Mouse (Mus musculus) heart, postnatal 0 days (tissue): ENCODE results near the gene Nol3. TPM values are rescaled to one million over a fixed set of nuclear protein-coding genes. Genes with fewer than 3 reads are reported as not detected.
A peak's percentile ranks its signal among the peaks of the same experiment; 100 is the strongest.
"Not testable (repeated sequence)": the region's sequence is repeated elsewhere in the genome, so short reads cannot be mapped to it uniquely, and the experiment has no call there.

Experiments
- ATAC-seq: fragments of 200-750 bp; cut with Nextera tagmentation; 2 replicates; pipeline ENCODE4 v1.8.0; 2017; ENCODE audit warnings: low read depth, moderate number of reproducible peaks, moderate library complexity; ENCODE audit not compliant: insufficient read depth
- DNase-seq: peaks from one replicate; pipeline ENCODE4 v3.0.0-alpha.2; 2016; ENCODE audit warnings: low spot score
- H3K27ac ChIP-seq: fragments of 300-500 bp; sonication (generic); 2 replicates; pipeline ENCODE4 v1.5.1; 2014; ENCODE audit warnings: low read depth, mild to moderate bottlenecking
- H3K27me3 ChIP-seq: fragments of 300-500 bp; sonication (generic); 2 replicates; pipeline ENCODE4 v1.6.1; 2014; ENCODE audit warnings: low read length, mixed read lengths; ENCODE audit not compliant: control insufficient read depth, insufficient read depth
- H3K36me3 ChIP-seq: fragments of 300-500 bp; sonication (generic); replicated peaks from 2 replicates; pipeline ENCODE4 v1.6.1; 2014; ENCODE audit warnings: low read length, mixed read lengths; ENCODE audit not compliant: control insufficient read depth, insufficient read depth
- H3K4me1 ChIP-seq: fragments of 300-500 bp; sonication (generic); 2 replicates; pipeline ENCODE4 v1.6.1; 2014; ENCODE audit warnings: antibody characterized with exemption; ENCODE audit not compliant: control insufficient read depth, insufficient read depth
- H3K4me2 ChIP-seq: fragments of 300-500 bp; sonication (generic); 2 replicates; pipeline ENCODE4 v1.6.1; 2014; ENCODE audit warnings: low read depth, mild to moderate bottlenecking, low read length, moderate library complexity
- H3K4me3 ChIP-seq: fragments of 300-500 bp; sonication (generic); 2 replicates; pipeline ENCODE4 v1.5.1; 2014; ENCODE audit warnings: low read depth, low read length
- H3K9ac ChIP-seq: fragments of 300-500 bp; sonication (generic); replicated peaks from 2 replicates; pipeline ENCODE4 v1.6.1; 2014; ENCODE audit warnings: low read depth, low read length, mixed read lengths
- H3K9me3 ChIP-seq: fragments of 300-500 bp; sonication (generic); replicated peaks from 2 replicates; pipeline ENCODE4 v1.6.1; 2016; ENCODE audit warnings: low read length; ENCODE audit not compliant: control insufficient read depth
- CTCF ChIP-seq: IDR thresholded peaks from 2 replicates; pipeline ENCODE4 v1.5.1; 2016; ENCODE audit warnings: antibody characterized with exemption, control low read depth, low read depth
- EP300 ChIP-seq: IDR thresholded peaks from 2 replicates; pipeline ENCODE4 v1.6.1; 2016; ENCODE audit warnings: antibody characterized with exemption, low read depth
- WGBS: fragments of 180-500 bp; shearing (Covaris S2); extraction: QIAGEN DNeasy Blood & Tissue Kit; methylation state at CpG from one replicate; pipeline ENCODE4 v1.1.7; 2014; 5-methylcytosine and 5-hydroxymethylcytosine counted together
- polyA plus RNA-seq: library from polyadenylated mRNA; unstranded; fragments of >200 nt; fragmentation: Nextera tagmentation; extraction: Ambion mirVana; gene quantifications from 2 replicates; pipeline ENCODE4 v1.2.1, GENCODE M21; 2015
- total RNA-seq: library from RNA; depleted of rRNA; stranded (reverse); fragments of >200 nt; gene quantifications from 2 replicates; pipeline ENCODE4 v1.2.3, GENCODE M21; 2014; ENCODE audit warnings: low replicate concordance; rRNA removed

Gene Nol3
- total RNA-seq (6.8 and 13.2 TPM in 2 replicates), polyA plus RNA-seq (9.8 and 10.0 TPM in 2 replicates)

DNA sequence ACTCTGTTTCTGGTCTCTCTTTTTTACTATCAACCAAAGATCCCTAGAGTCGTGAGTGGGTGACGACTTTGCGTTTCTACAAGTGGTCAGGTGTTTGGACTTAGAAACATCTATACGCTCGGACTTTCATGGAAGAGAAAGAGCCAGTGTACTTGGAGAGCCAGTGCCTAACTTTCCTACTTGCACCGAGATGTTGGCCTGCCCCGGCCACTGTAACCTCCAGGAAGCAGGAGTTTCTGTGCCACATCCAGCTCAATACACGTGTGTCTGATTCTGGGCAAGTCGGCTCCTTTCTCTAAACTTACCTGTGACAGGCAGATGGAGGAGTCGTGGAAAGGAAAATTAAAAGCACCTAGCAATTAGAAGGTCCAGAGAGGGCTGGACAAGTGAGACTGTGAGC, at the start of gene Nol3:
Gene Nol3 (plus strand): TSS at position 301 of the 400 bp plus-strand sequence.
- Histone ChIP-seq H3K4me2 (peak within 1 kb of the TSS; percentile 80), H3K4me1 (peaks cover 21% of the 10 kb centered on the region), H3K27me3 (peaks cover 73% of the 10 kb centered on the region), H3K36me3 (no peaks in the 10 kb centered on the region), H3K9me3 (no peaks in the 10 kb centered on the region), H3K4me3 (peak within 1 kb of the TSS; percentile 50), H3K27ac (no peak within 1 kb of the TSS), H3K9ac (no peak within 1 kb of the TSS; the same call in 1 of the 2 replicates)
- ATAC-seq (no peak), DNase-seq (no peak)
- WGBS = 5% methylated on average over 10 of the region's 10 CpGs
- TF ChIP-seq CTCF = no peak
- no peak for TF ChIP-seq EP300

- no peak overlapping the region for H3K4me3 ChIP-seq
- H3K27me3 ChIP-seq = no peaks in the 10 kb centered on the region
- no peak for TF ChIP-seq EP300
- TF ChIP-seq CTCF = no peak
- WGBS = 76% methylated on average over 12 of the region's 12 CpGs
- H3K36me3 ChIP-seq = peaks cover 28% of the 10 kb centered on the region
- no peak overlapping the region for H3K27ac ChIP-seq
- H3K4me2 ChIP-seq = no peak overlapping the region
- no peak overlapping the region for H3K9ac ChIP-seq
- no peak for DNase-seq
- no peak for ATAC-seq
- H3K9me3 ChIP-seq = no peaks in the 10 kb centered on the region
- H3K4me1 ChIP-seq = no peaks in the 10 kb centered on the region
Observed at GRCm38 (mm10) chr8:105231503-105232320, 44.2 kb upstream of the Nol3 start.

- H3K4me2 ChIP-seq, H3K4me3 ChIP-seq, DNase-seq, H3K9ac ChIP-seq, H3K27ac ChIP-seq, H3K4me1 ChIP-seq, H3K9me3 ChIP-seq, H3K27me3 ChIP-seq, ATAC-seq: not testable (repeated sequence)
- WGBS = 92% methylated on average over 4 of the region's 4 CpGs
- H3K36me3 ChIP-seq = peaks cover 28% of the 10 kb centered on the region
Observed at GRCm38 (mm10) chr8:105232321-105232693, 43.6 kb upstream of the Nol3 start.

GRCm38 (mm10) chr8:105233126-105233935, 42.6 kb upstream of the Nol3 start:
- Histone ChIP-seq H3K4me1 (no peaks in the 10 kb centered on the region), H3K27ac (no peak overlapping the region), H3K9me3 (no peaks in the 10 kb centered on the region), H3K9ac (no peak overlapping the region), H3K36me3 (peaks cover 29% of the 10 kb centered on the region), H3K4me2 (no peak overlapping the region), H3K27me3 (no peaks in the 10 kb centered on the region), H3K4me3 (no peak overlapping the region)
- no peak for DNase-seq
- no peak for ATAC-seq
- 74% methylated on average over 1 of the region's 1 CpGs for WGBS
- TF ChIP-seq EP300 = no peak
- TF ChIP-seq CTCF = no peak

DNA sequence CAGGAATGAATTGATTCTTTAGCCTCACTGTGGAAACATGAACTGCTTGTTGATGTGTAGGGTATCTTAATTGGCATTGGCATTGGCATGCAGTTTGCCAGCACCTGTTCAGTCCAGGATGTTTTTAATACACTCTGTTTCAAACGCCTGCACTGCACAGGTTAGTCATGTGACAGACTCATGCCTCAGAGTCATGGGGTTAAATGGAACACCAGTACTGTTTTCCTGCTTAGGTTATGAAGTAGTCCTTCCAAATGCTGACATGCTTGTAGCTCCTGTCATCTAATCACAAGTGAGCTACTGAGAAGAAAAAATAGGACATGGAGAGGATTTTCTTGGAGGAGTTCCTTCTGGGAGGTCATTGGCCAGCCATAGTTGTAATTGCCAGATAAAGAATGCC, 40.7 kb upstream of the Nol3 start:
- no peaks in the 10 kb centered on the region for H3K4me1 ChIP-seq
- H3K9me3 ChIP-seq = no peaks in the 10 kb centered on the region
- no peaks in the 10 kb centered on the region for H3K27me3 ChIP-seq
- DNase-seq = no peak
- no peak for ATAC-seq
- no peak for TF ChIP-seq EP300
- no peak overlapping the region for H3K9ac ChIP-seq
- H3K27ac ChIP-seq = no peak overlapping the region
- 59% methylated on average over 1 of the region's 1 CpGs for WGBS
- H3K4me2 ChIP-seq = no peak overlapping the region
- no peak overlapping the region for H3K4me3 ChIP-seq
- H3K36me3 ChIP-seq = peaks cover 46% of the 10 kb centered on the region
